Mouse (Mus musculus) C2C12 (cell line): ENCODE measurements around the gene Zfp583.

Experiments used
- CEBPB ChIP-seq: IDR thresholded peaks from one replicate; pipeline ENCODE4 v1.6.1; 2011; ENCODE audit warnings: low read depth, mild to moderate bottlenecking, control low read depth, moderate library complexity
- CTCF ChIP-seq: IDR thresholded peaks from one replicate; pipeline ENCODE4 v1.5.1; 2011; ENCODE audit not compliant: control insufficient read depth, insufficient read depth, insufficient read length
- MAX ChIP-seq: IDR thresholded peaks from one replicate; pipeline ENCODE4 v1.6.1; 2011; ENCODE audit warnings: mild to moderate bottlenecking, control low read depth
- MYOD1 ChIP-seq: IDR thresholded peaks from one replicate; pipeline ENCODE4 v1.6.1; 2011; ENCODE audit warnings: low read depth; ENCODE audit not compliant: control insufficient read depth, insufficient read length
- MYOG ChIP-seq: IDR thresholded peaks from one replicate; pipeline ENCODE4 v1.6.1; 2011; ENCODE audit not compliant: control insufficient read depth, insufficient read length; ENCODE audit errors: extremely low read depth
- USF1 ChIP-seq: IDR thresholded peaks from one replicate; pipeline ENCODE4 v1.6.1; 2011; ENCODE audit warnings: low read depth, mild to moderate bottlenecking, control low read depth, moderate library complexity

GRCm38 (mm10) chr7:6358121-6358520, 27.0 kb upstream of the Zfp583 start:
- TF ChIP-seq CTCF = no peak
- no peak for TF ChIP-seq USF1
- TF ChIP-seq CEBPB = no peak
- TF ChIP-seq MAX = no peak
- no peak for TF ChIP-seq MYOG
- no peak for TF ChIP-seq MYOD1
